Mouse (Mus musculus) skeletal muscle tissue, adult 2 months (tissue): Measurements from ENCODE around the gene Fbxl16.

Source experiments
- DNase-seq: peaks from one replicate; pipeline ENCODE4 v3.0.0-alpha.2; 2012; ENCODE audit warnings: low read depth, low spot score

Gene Fbxl16

GRCm38 (mm10) chr17:25828223-25828594 lies 19.3 kb downstream of the Fbxl16 start:
- no peak for DNase-seq

GRCm38 (mm10) chr17:25828712-25829557 lies 20.1 kb downstream of the Fbxl16 start, which contains the start of gene Jmjd8:
TSS of gene Jmjd8 (plus strand) at chr17:25828867.
- DNase-seq: peak; percentile 75

GRCm38 (mm10) chr17:25829558-25830017 lies 20.7 kb downstream of the Fbxl16 start:
- no peak for DNase-seq

GRCm38 (mm10) chr17:25830200-25830753 lies 21.4 kb downstream of the Fbxl16 start:
- no peak for DNase-seq

GRCm38 (mm10) chr17:25830806-25831431 lies 22.0 kb downstream of the Fbxl16 start:
- no peak for DNase-seq

- DNase-seq: no peak
Measured at GRCm38 (mm10) chr17:25831451-25832281, 22.8 kb downstream of the Fbxl16 start.

- DNase-seq: peak; percentile 99
Measured at GRCm38 (mm10) chr17:25832436-25833290, 23.8 kb downstream of the Fbxl16 start.

- peak; percentile 96 for DNase-seq
Measured at GRCm38 (mm10) chr17:25833291-25833663, 24.4 kb downstream of the Fbxl16 start, which contains the start of gene Stub1. TSS of gene Stub1 (minus strand) at chr17:25833404.

- DNase-seq: no peak
Measured at GRCm38 (mm10) chr17:25833961-25834594, 25.2 kb downstream of the Fbxl16 start.

GRCm38 (mm10) chr17:25834595-25835222 lies 25.8 kb downstream of the Fbxl16 start:
- DNase-seq: no peak

- DNase-seq: no peak
Measured at GRCm38 (mm10) chr17:25835301-25835700, 26.4 kb downstream of the Fbxl16 start.

- DNase-seq: no peak
Measured at GRCm38 (mm10) chr17:25835816-25836215, 26.9 kb downstream of the Fbxl16 start.

GRCm38 (mm10) chr17:25836397-25837075 lies 27.7 kb downstream of the Fbxl16 start:
- no peak for DNase-seq

GRCm38 (mm10) chr17:25837076-25837410 lies 28.2 kb downstream of the Fbxl16 start, which contains the start of gene Rhbdl1:
TSS of gene Rhbdl1 (minus strand) at chr17:25837295.
- DNase-seq: peak; percentile 95

- DNase-seq: no peak
Measured at GRCm38 (mm10) chr17:25837533-25837932, 28.6 kb downstream of the Fbxl16 start.

- DNase-seq: no peak
Measured at GRCm38 (mm10) chr17:25838904-25839303, 30.0 kb downstream of the Fbxl16 start.

GRCm38 (mm10) chr17:25839455-25840235 lies 30.8 kb downstream of the Fbxl16 start:
- DNase-seq: no peak

- no peak for DNase-seq
Measured at GRCm38 (mm10) chr17:25840519-25840918, 31.6 kb downstream of the Fbxl16 start.
